Mouse (Mus musculus) gastrocnemius, postnatal 36 days (tissue): Measurements from ENCODE around the gene Ccdc63. TPM values are rescaled to one million over a fixed set of nuclear protein-coding genes. Genes with fewer than 3 reads are reported as not detected.
A peak's percentile ranks its signal among the peaks of the same experiment; 100 is the strongest.

Experiments used
- DNase-seq, 2 experiments: peaks; one replicate each; pipeline ENCODE4 v3.0.0; 2022
- intact Hi-C: fragments of 180-260 bp; cut with DNase I; formaldehyde crosslinking; loops from one replicate; pipeline ENCODE4 v1.15.1; 2025
- total RNA-seq, 2 experiments: library from RNA; stranded (reverse); gene quantifications; 2 replicates each; pipeline ENCODE4 v1.2.3; 2021

Gene Ccdc63
- total RNA-seq, 2 experiments from 2014 or later: not detected

GRCm38 (mm10) chr5:122131076-122132051, 9.3 kb downstream of the Ccdc63 start:
- intact Hi-C loops: loop anchor here (5.0 kb wide), 2 partner anchors 246 to 261 kb away; partner anchors contain the start of gene Arpc3
- peak; percentile 82 to 85 for DNase-seq

GRCm38 (mm10) chr5:122130341-122130998, 10.2 kb downstream of the Ccdc63 start:
- intact Hi-C loops: loop anchor here (5.0 kb wide), 2 partner anchors 247 to 262 kb away; partner anchors contain the start of gene Arpc3
- no peak for DNase-seq

GRCm38 (mm10) chr5:122129068-122129655, 11.5 kb downstream of the Ccdc63 start:
- DNase-seq: peak in 1 of 2 experiments; percentile 52
- intact Hi-C loops: loop anchor here (1.0 to 10.0 kb wide), 3 partner anchors 47 to 486 kb away; partner anchors contain the start of gene Ift81

GRCm38 (mm10) chr5:122125211-122125760, 15.3 kb downstream of the Ccdc63 start:
- intact Hi-C loops: loop anchor here (5.0 to 10.0 kb wide), 2 partner anchors 132 to 490 kb away; partner anchors contain the start of gene Ift81
- no peak for DNase-seq

GRCm38 (mm10) chr5:122116243-122116642, 24.4 kb downstream of the Ccdc63 start:
- intact Hi-C loops: no loop called here
- DNase-seq: no peak

- no peak for DNase-seq
- intact Hi-C loops: no loop called here
These were observed 25.3 kb downstream of the Ccdc63 start for GRCm38 (mm10) chr5:122115266-122115763.

DNA sequence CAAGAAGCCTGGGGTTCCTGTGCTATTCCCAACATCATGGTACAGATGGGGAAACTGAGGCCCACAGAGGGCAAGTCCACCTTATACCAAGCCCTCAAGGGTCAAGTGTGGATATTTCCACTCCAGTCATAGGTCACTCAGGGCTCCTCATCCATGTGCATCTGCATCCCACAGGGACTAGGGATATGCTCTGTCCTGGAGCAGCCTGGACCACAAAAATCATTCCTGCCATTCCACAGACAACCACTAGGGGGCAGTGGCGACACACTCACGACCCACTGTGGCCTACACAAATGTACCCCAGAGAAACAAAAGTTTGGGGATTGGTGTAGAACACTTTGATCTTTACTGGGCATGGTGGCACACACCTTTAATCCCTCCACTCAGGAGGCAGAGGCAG, 26.4 kb downstream of the Ccdc63 start:
- DNase-seq: peak in 1 of 2 experiments; percentile 44
- intact Hi-C loops: no loop called here

DNA sequence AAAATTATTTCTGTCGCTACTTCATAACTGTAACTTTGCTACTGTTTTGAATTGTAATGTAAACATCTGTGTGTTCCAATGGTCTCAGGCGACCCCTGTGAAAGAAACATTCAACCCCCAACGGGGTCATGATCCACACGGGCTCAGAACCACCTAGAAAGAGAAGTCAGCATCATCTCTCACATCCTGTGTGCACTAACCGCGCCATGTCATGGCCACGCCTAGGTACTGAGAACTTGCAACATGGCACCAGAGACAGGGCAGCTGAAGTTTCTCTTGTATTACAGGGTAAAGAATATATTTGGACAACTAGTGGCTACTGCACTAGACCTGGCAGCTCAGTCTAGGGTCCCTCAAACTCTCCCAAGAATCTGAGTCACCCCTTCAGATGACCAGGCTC, 27.2 kb downstream of the Ccdc63 start:
- DNase-seq: no peak
- intact Hi-C loops: no loop called here

DNA sequence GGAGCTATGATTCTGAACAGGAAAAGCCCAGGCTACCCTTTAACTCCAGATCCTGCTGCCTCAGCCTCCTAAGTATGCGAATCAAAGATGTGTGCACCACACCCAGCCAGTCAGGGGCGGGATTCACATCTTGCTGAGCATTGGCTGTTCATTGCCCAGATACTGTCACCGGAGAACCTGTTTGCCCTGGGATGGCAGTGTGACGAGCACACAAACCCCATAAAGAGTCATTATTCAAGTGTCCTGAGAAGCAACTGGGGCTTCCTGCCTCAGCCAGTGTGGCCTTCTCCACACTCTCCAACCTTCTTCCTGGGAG, 28.7 kb downstream of the Ccdc63 start:
- DNase-seq: no peak
- intact Hi-C loops: no loop called here

- intact Hi-C loops: no loop called here
- DNase-seq: no peak
These were observed 29.3 kb downstream of the Ccdc63 start for GRCm38 (mm10) chr5:122111091-122111932.

- DNase-seq: no peak
- intact Hi-C loops: no loop called here
These were observed 30.0 kb downstream of the Ccdc63 start for GRCm38 (mm10) chr5:122110625-122111024.

DNA sequence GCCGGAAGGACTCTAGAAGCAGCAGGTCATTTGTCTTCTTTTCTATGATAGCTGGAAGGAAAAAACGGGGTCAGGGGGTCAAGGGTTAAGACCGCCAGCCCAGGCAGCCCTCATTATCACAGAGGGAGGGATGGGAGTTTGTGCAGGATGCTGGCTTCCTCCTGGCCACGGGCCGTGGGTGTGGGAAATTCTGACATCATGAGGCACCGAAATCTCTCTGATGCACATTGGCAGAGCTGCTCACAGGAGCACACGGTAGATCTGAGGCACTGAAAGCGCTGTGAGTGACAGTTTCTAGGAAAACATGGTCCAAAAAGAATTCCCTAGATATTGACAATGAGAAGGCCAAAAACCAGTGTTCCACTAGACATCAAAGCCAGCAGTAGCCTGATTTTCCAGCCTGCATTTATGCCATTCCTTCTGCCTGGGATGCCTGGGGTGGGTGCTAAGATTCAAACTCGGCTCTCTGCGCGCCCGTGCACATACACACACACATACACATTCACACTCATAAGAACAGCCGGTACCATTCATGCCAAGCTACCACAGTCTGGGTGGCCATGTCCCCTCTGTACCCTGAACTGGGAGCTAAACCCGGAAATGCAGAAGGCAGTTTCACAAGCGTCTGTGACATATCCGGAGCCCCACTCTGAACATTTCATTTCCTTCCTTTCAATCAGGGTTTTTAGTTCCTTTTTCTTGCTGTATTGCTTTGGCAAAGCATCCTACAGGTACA, 31.1 kb downstream of the Ccdc63 start:
- no peak for DNase-seq
- intact Hi-C loops: no loop called here

- DNase-seq: no peak
- intact Hi-C loops: no loop called here
These were observed 32.5 kb downstream of the Ccdc63 start for GRCm38 (mm10) chr5:122108104-122108503.

DNA sequence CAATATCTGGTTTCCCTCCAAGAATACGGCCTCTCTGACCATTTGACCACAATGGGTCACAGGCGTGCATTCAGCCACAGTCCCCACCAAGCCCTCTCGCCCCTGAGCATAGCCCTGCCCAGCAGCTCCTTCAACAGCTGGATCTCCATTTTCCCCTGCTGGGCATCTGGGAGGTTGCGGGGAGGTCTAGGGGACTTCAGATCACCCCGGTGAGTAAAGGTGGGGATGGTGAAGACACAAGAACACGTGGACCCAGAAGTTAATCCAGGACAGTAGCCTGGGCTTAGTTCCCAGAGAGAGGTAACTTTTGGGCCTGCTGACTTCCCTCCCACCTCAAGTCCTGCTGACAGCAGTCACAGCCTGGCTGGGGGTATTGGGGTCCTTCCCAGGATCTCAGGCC, 34.4 kb downstream of the Ccdc63 start:
- intact Hi-C loops: no loop called here
- no peak for DNase-seq

GRCm38 (mm10) chr5:122104981-122105380, 35.6 kb downstream of the Ccdc63 start:
- no peak for DNase-seq
- intact Hi-C loops: no loop called here

GRCm38 (mm10) chr5:122104201-122104600, 36.4 kb downstream of the Ccdc63 start:
- intact Hi-C loops: no loop called here
- DNase-seq: no peak

GRCm38 (mm10) chr5:122103075-122103474, 37.5 kb downstream of the Ccdc63 start:
- intact Hi-C loops: no loop called here
- DNase-seq: no peak

GRCm38 (mm10) chr5:122102476-122103050, 38.1 kb downstream of the Ccdc63 start:
- no peak for DNase-seq
- intact Hi-C loops: no loop called here

GRCm38 (mm10) chr5:122094439-122094838, 46.2 kb downstream of the Ccdc63 start:
- intact Hi-C loops: loop anchor here (5.0 kb wide), 1 partner anchor 202 kb away; no protein-coding TSS in a partner anchor
- DNase-seq: no peak
